Mouse (Mus musculus): Measurements from ENCODE around the gene Phf2. TPM values are rescaled to one million over a fixed set of nuclear protein-coding genes. Genes with fewer than 3 reads are reported as not detected.
A peak's percentile ranks its signal among the peaks of the same experiment; 100 is the strongest.
"Not testable (repeated sequence)": the region's sequence is repeated elsewhere in the genome, so short reads cannot be mapped to it uniquely, and the experiment has no call there.

Phf2 gene
- polyA plus RNA-seq, 1 experiment from 2014 or later, result 2.2 TPM

GRCm38 (mm10) chr13:48830528-48831250 lies 40.2 kb downstream of the Phf2 start:
- Histone ChIP-seq H3K4me1 (replicated peaks) (peaks cover 8% of the 10 kb centered on the region), H3K27me3 (no peaks in the 10 kb centered on the region), H3K9ac (no peak overlapping the region), H3K4me3 (replicated peaks) (no peak overlapping the region), H3K9me3 (replicated peaks) (no peaks in the 10 kb centered on the region), H3K27ac (no peak overlapping the region), H3K36me3 (peaks cover 55% of the 10 kb centered on the region), H3K4me2 (no peak overlapping the region)
- WGBS (ENCODE audit: insufficient replicate concordance), result 79% methylated on average over 14 of the region's 14 CpGs
- DNase-seq (no peak), ATAC-seq (ENCODE audit: low read depth) (no peak)

- H3K9me3 ChIP-seq (replicated peaks), result no peaks in the 10 kb centered on the region
- peaks cover 6% of the 10 kb centered on the region for H3K4me1 ChIP-seq (replicated peaks)
- WGBS (ENCODE audit: insufficient replicate concordance), result 79% methylated on average over 4 of the region's 4 CpGs
- peaks cover 63% of the 10 kb centered on the region for H3K36me3 ChIP-seq
- H3K27me3 ChIP-seq, result no peaks in the 10 kb centered on the region
- ATAC-seq (ENCODE audit: low read depth) (no peak), DNase-seq (no peak)
- no peak overlapping the region for H3K4me2 ChIP-seq
- H3K9ac ChIP-seq, result no peak overlapping the region
- no peak overlapping the region for H3K4me3 ChIP-seq (replicated peaks)
- H3K27ac ChIP-seq, result no peak overlapping the region
These were observed 41.1 kb downstream of the Phf2 start for GRCm38 (mm10) chr13:48829780-48830179.

GRCm38 (mm10) chr13:48822871-48823270 lies 48.0 kb downstream of the Phf2 start:
- Histone ChIP-seq H3K4me3 (replicated peaks) (no peak overlapping the region), H3K9me3 (replicated peaks) (no peaks in the 10 kb centered on the region), H3K27me3 (no peaks in the 10 kb centered on the region), H3K36me3 (peaks cover 96% of the 10 kb centered on the region), H3K4me2 (no peak overlapping the region), H3K9ac (no peak overlapping the region), H3K27ac (no peak overlapping the region), H3K4me1 (replicated peaks) (no peaks in the 10 kb centered on the region)
- DNase-seq (no peak), ATAC-seq (ENCODE audit: low read depth) (no peak)
- WGBS (ENCODE audit: insufficient replicate concordance), result 86% methylated on average over 9 of the region's 9 CpGs

- DNase-seq, result no peak
- Histone ChIP-seq H3K4me1 (replicated peaks) (no peaks in the 10 kb centered on the region), H3K9ac (no peak overlapping the region), H3K9me3 (replicated peaks) (no peaks in the 10 kb centered on the region), H3K4me3 (replicated peaks) (no peak overlapping the region), H3K27ac (no peak overlapping the region), H3K36me3 (peaks cover 96% of the 10 kb centered on the region), H3K27me3 (no peaks in the 10 kb centered on the region), H3K4me2 (no peak overlapping the region)
- ATAC-seq (ENCODE audit: low read depth), result no peak
- WGBS (ENCODE audit: insufficient replicate concordance), result 87% methylated on average over 10 of the region's 10 CpGs
These were observed 48.6 kb downstream of the Phf2 start for GRCm38 (mm10) chr13:48822288-48822687.

- ATAC-seq (ENCODE audit: low read depth) (no peak), DNase-seq (no peak)
- H3K27ac ChIP-seq, result no peak overlapping the region
- no peak overlapping the region for H3K4me3 ChIP-seq (replicated peaks)
- no peaks in the 10 kb centered on the region for H3K4me1 ChIP-seq (replicated peaks)
- WGBS (ENCODE audit: insufficient replicate concordance), result 77% methylated on average over 3 of the region's 3 CpGs
- H3K9ac ChIP-seq, result no peak overlapping the region
- no peaks in the 10 kb centered on the region for H3K9me3 ChIP-seq (replicated peaks)
- no peak overlapping the region for H3K4me2 ChIP-seq
- no peaks in the 10 kb centered on the region for H3K27me3 ChIP-seq
- H3K36me3 ChIP-seq, result peaks cover 98% of the 10 kb centered on the region
These were observed 51.8 kb downstream of the Phf2 start for GRCm38 (mm10) chr13:48819131-48819530.

- H3K4me1 ChIP-seq (replicated peaks), result no peaks in the 10 kb centered on the region
- H3K36me3 ChIP-seq, result peaks cover 89% of the 10 kb centered on the region
- no peaks in the 10 kb centered on the region for H3K27me3 ChIP-seq
- no peak overlapping the region for H3K9ac ChIP-seq
- no peak overlapping the region for H3K4me2 ChIP-seq
- H3K27ac ChIP-seq, result no peak overlapping the region
- ATAC-seq (ENCODE audit: low read depth) (no peak), DNase-seq (no peak)
- no peaks in the 10 kb centered on the region for H3K9me3 ChIP-seq (replicated peaks)
- no peak overlapping the region for H3K4me3 ChIP-seq (replicated peaks)
- 81% methylated on average over 1 of the region's 1 CpGs for WGBS (ENCODE audit: insufficient replicate concordance)
These were observed 56.5 kb downstream of the Phf2 start for GRCm38 (mm10) chr13:48814406-48814805.

- DNase-seq (no peak), ATAC-seq (ENCODE audit: low read depth) (no peak)
- H3K9me3 ChIP-seq (replicated peaks), result no peaks in the 10 kb centered on the region
- H3K9ac ChIP-seq, result no peak overlapping the region
- H3K4me3 ChIP-seq (replicated peaks), result no peak overlapping the region
- no peak overlapping the region for H3K4me2 ChIP-seq
- 80% methylated on average over 9 of the region's 9 CpGs for WGBS (ENCODE audit: insufficient replicate concordance)
- no peaks in the 10 kb centered on the region for H3K4me1 ChIP-seq (replicated peaks)
- no peaks in the 10 kb centered on the region for H3K27me3 ChIP-seq
- H3K36me3 ChIP-seq, result peaks cover 76% of the 10 kb centered on the region
- H3K27ac ChIP-seq, result no peak overlapping the region
These were observed 59.9 kb downstream of the Phf2 start for GRCm38 (mm10) chr13:48810991-48811390.

- Histone ChIP-seq H3K4me3 (replicated peaks) (no peak overlapping the region), H3K27me3 (no peaks in the 10 kb centered on the region), H3K9me3 (replicated peaks) (no peaks in the 10 kb centered on the region), H3K27ac (no peak overlapping the region), H3K9ac (no peak overlapping the region), H3K36me3 (peaks cover 76% of the 10 kb centered on the region), H3K4me2 (no peak overlapping the region), H3K4me1 (replicated peaks) (no peaks in the 10 kb centered on the region)
- WGBS (ENCODE audit: insufficient replicate concordance), result 74% methylated on average over 7 of the region's 7 CpGs
- ATAC-seq (ENCODE audit: low read depth) (no peak), DNase-seq (no peak)
These were observed 60.6 kb downstream of the Phf2 start for GRCm38 (mm10) chr13:48810274-48810823.

- H3K4me1 ChIP-seq (replicated peaks); H3K27ac ChIP-seq; H3K4me2 ChIP-seq; H3K9me3 ChIP-seq (replicated peaks); H3K4me3 ChIP-seq (replicated peaks); ATAC-seq (ENCODE audit: low read depth); H3K9ac ChIP-seq; H3K27me3 ChIP-seq; DNase-seq: not testable (repeated sequence)
- peaks cover 75% of the 10 kb centered on the region for H3K36me3 ChIP-seq
- WGBS (ENCODE audit: insufficient replicate concordance), result 71% methylated on average over 4 of the region's 4 CpGs
These were observed 61.3 kb downstream of the Phf2 start for GRCm38 (mm10) chr13:48809668-48810067.

- H3K4me3 ChIP-seq (replicated peaks), result no peak overlapping the region
- peaks cover 74% of the 10 kb centered on the region for H3K36me3 ChIP-seq
- H3K4me1 ChIP-seq (replicated peaks), result no peaks in the 10 kb centered on the region
- DNase-seq (peak; percentile 22), ATAC-seq (ENCODE audit: low read depth) (no peak)
- WGBS (ENCODE audit: insufficient replicate concordance), result 67% methylated on average over 5 of the region's 5 CpGs
- H3K4me2 ChIP-seq, result no peak overlapping the region
- H3K27ac ChIP-seq, result no peak overlapping the region
- H3K9me3 ChIP-seq (replicated peaks), result no peaks in the 10 kb centered on the region
- H3K27me3 ChIP-seq, result no peaks in the 10 kb centered on the region
- H3K9ac ChIP-seq, result no peak overlapping the region
These were observed 63.4 kb downstream of the Phf2 start for GRCm38 (mm10) chr13:48807481-48808031.

GRCm38 (mm10) chr13:48802181-48802580 lies 68.7 kb downstream of the Phf2 start:
- H3K27me3 ChIP-seq, result no peaks in the 10 kb centered on the region
- no peak for DNase-seq
- no peak overlapping the region for H3K9ac ChIP-seq
- 79% methylated on average over 15 of the region's 15 CpGs for WGBS (ENCODE audit: insufficient replicate concordance)
- no peaks in the 10 kb centered on the region for H3K9me3 ChIP-seq (replicated peaks)
- no peak for ATAC-seq (ENCODE audit: low read depth)
- no peak overlapping the region for H3K27ac ChIP-seq
- H3K4me1 ChIP-seq (replicated peaks), result peaks cover 9% of the 10 kb centered on the region
- H3K4me2 ChIP-seq, result no peak overlapping the region
- no peak overlapping the region for H3K4me3 ChIP-seq (replicated peaks)
- H3K36me3 ChIP-seq, result peaks cover 54% of the 10 kb centered on the region
